Mouse (Mus musculus): ENCODE data around the gene Pcid2. TPM values are rescaled to one million over a fixed set of nuclear protein-coding genes. Genes with fewer than 3 reads are reported as not detected.

The Pcid2 gene
- polyA plus RNA-seq, 1 experiment from 2014 or later: 36.4 TPM

DNA sequence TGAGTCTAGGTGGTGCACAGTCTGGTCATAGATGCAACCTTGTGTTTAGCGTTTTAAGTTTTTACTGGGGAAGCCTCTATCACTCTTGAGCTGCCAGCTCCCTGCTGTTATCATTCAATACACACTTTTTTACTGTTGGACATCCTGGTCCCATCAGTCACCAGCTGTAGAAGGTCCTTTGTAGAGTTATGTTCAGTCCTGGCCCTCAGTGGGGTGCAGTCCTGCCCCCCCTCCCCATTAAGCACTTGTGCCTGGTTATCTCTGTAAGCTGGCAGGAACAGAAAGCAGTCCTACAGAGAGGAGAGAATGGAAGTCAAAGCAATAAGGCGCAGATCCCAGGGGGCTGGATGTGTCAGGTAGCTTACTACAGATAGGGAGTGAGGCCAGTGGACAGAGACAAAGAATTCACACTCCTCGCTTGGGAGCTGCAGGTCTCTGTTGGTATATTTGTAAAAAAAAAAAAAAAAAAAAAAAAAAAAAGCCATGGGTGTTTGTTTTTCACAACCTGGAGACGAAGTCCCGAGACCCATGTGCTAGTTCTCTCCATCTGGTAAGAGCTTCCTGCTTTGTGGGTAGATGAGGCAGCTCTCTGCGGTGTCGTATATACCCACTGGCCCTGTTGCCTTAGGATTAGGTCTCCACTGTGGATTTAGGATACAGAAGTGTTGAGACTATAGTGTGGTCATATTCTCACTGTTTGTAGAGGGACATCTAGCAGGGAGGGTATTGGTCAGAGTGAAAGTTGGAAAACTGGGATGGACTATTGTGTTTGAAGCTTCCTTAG, 15.8 kb upstream of the Pcid2 start:
- Histone ChIP-seq H3K4me2 (no peak overlapping the region), H3K27ac (replicated peaks) (no peak overlapping the region), H3K27me3 (replicated peaks) (no peaks in the 10 kb centered on the region), H3K36me3 (peaks cover 47% of the 10 kb centered on the region), H3K4me1 (no peaks in the 10 kb centered on the region), H3K9me3 (replicated peaks) (no peaks in the 10 kb centered on the region), H3K9ac (replicated peaks) (no peak overlapping the region), H3K4me3 (replicated peaks) (no peak overlapping the region)
- no peak for ATAC-seq (ENCODE audit: low FRiP score)
- 85% methylated on average over 7 of the region's 7 CpGs for WGBS

DNA sequence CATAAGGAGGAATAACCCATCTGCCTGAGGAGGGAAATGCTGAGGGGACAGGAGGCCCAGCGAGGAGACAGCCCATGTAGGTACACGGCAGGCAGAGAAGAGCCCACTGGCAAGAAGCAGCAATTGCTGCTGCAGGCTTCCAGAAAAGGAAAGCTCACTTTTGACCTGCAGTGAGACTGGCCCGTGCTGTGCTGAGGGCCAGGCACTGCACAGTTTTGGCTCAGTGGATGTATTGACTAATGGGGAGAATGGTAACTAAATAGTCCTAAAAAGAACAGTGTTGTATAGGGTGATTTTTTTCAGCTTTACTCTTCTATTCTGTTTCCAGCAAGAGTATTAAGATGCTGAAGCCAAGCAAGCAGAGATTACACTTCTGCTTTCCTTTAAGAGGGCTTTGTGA, 13.3 kb upstream of the Pcid2 start:
- ATAC-seq (ENCODE audit: low FRiP score): no peak
- no peaks in the 10 kb centered on the region for H3K27me3 ChIP-seq (replicated peaks)
- H3K9ac ChIP-seq (replicated peaks): no peak overlapping the region
- H3K4me2 ChIP-seq: no peak overlapping the region
- peaks cover 27% of the 10 kb centered on the region for H3K36me3 ChIP-seq
- 91% methylated on average over 3 of the region's 3 CpGs for WGBS
- H3K9me3 ChIP-seq (replicated peaks): no peaks in the 10 kb centered on the region
- no peak overlapping the region for H3K4me3 ChIP-seq (replicated peaks)
- no peaks in the 10 kb centered on the region for H3K4me1 ChIP-seq
- H3K27ac ChIP-seq (replicated peaks): no peak overlapping the region

DNA sequence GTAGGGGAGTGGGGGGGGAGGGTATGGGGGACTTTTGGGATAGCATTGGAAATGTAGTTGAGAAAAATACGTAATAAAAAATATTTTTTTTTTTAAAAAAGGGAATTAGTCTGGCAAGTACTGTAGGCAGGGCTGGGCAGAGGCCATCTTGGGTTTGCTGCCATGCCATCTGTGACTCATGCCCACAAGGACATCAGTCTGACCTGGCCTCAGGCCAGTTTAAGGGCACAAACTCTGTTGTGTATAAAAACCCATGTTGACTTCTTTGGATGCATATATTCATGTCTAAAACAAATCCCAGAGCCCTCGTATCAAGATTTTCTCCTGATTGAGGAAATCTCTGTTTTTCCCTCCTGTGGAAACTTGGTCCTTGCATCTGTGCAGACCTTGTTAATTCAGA, 11.8 kb upstream of the Pcid2 start:
- H3K27ac ChIP-seq (replicated peaks): no peak overlapping the region
- no peak for ATAC-seq (ENCODE audit: low FRiP score)
- no peaks in the 10 kb centered on the region for H3K9me3 ChIP-seq (replicated peaks)
- peaks cover 17% of the 10 kb centered on the region; the same call in 1 of the 2 replicates for H3K36me3 ChIP-seq
- H3K9ac ChIP-seq (replicated peaks): no peak overlapping the region
- no peak overlapping the region for H3K4me3 ChIP-seq (replicated peaks)
- H3K4me1 ChIP-seq: no peaks in the 10 kb centered on the region
- H3K4me2 ChIP-seq: no peak overlapping the region
- 92% methylated on average over 2 of the region's 2 CpGs for WGBS
- H3K27me3 ChIP-seq (replicated peaks): no peaks in the 10 kb centered on the region

DNA sequence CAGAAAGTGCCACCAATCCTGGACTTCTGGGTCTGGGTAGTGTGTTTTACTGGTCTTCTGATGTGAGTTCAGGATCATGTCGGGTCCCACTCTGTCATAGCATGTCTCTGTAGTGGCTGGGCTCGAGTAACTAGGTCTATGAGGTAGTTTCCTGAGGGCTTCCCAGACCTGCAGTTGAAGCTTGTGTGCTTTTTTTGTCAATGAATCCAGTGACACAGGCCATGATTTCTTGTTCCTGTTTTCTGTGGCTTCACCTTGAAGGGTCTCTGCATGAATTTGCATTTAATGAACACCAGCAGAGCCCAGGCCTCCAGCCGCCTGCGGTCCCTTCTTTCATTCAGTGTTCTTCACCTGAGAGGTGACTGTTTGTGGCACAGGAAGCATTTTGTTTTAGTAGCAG, 8.0 kb upstream of the Pcid2 start:
- no peak overlapping the region for H3K4me2 ChIP-seq
- WGBS: 92% methylated on average over 4 of the region's 4 CpGs
- ATAC-seq (ENCODE audit: low FRiP score): no peak
- peaks cover 4% of the 10 kb centered on the region; the same call in 1 of the 2 replicates for H3K36me3 ChIP-seq
- no peak overlapping the region for H3K27ac ChIP-seq (replicated peaks)
- H3K4me1 ChIP-seq: peaks cover 25% of the 10 kb centered on the region
- no peaks in the 10 kb centered on the region for H3K9me3 ChIP-seq (replicated peaks)
- no peaks in the 10 kb centered on the region for H3K27me3 ChIP-seq (replicated peaks)
- no peak overlapping the region for H3K9ac ChIP-seq (replicated peaks)
- H3K4me3 ChIP-seq (replicated peaks): no peak overlapping the region

DNA sequence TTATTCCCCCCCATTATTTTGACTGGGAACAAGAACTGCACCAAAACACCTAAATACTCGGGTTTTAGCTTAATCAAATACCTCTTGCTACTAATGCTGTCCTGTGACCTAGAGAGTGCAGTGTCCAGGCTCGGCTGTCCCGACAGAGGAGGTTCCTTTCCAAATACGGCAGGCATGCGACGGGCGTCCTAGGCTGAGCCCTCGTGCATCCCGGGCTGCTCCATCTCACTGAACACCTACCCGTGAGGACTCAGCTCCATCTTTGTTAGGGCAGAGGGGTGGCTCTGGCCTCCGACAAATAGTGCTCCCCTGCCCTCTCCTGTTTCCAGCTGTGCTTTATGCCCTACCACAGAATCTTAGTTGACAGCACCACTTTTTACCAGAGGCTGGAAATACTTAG, 6.7 kb upstream of the Pcid2 start:
- Histone ChIP-seq H3K27ac (replicated peaks) (no peak overlapping the region), H3K4me1 (peaks cover 36% of the 10 kb centered on the region), H3K36me3 (peaks cover 4% of the 10 kb centered on the region; the same call in 1 of the 2 replicates), H3K27me3 (replicated peaks) (no peaks in the 10 kb centered on the region), H3K9ac (replicated peaks) (no peak overlapping the region), H3K4me2 (no peak overlapping the region), H3K4me3 (replicated peaks) (no peak overlapping the region), H3K9me3 (replicated peaks) (no peaks in the 10 kb centered on the region)
- WGBS: 91% methylated on average over 11 of the region's 11 CpGs
- ATAC-seq (ENCODE audit: low FRiP score): no peak

DNA sequence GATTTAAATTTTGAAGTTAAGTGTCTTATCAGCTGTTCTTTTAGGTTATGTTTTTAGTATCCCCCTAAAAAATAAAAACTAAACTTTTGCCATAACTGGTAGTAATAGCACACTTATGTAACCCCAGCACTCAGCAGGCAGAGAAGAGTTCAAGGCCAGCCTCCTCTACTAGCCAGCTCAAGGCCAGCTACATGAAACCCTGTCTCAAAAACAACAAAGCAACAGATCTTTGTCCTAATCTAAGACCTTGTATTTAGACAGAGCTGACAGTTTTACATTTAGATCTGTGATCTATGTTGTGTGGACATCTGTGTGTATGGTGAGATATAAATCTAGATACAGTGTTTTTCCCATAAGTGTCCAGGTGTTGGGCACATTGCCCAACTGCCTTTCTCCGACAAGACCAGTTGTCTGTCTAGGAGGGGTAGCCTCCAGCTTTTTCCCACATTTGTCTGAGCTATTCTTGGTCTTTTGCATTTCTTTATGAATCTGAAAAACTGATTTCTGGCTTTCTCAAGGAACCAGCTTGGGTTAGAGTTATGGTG, 4.2 kb upstream of the Pcid2 start:
- ATAC-seq (ENCODE audit: low FRiP score): no peak
- H3K27me3 ChIP-seq (replicated peaks): no peaks in the 10 kb centered on the region
- no peaks in the 10 kb centered on the region for H3K9me3 ChIP-seq (replicated peaks)
- H3K4me2 ChIP-seq: no peak overlapping the region
- H3K36me3 ChIP-seq: no peaks in the 10 kb centered on the region
- peaks cover 43% of the 10 kb centered on the region for H3K4me1 ChIP-seq
- H3K9ac ChIP-seq (replicated peaks): no peak overlapping the region
- no peak overlapping the region for H3K4me3 ChIP-seq (replicated peaks)
- 44% methylated on average over 1 of the region's 1 CpGs for WGBS
- no peak overlapping the region for H3K27ac ChIP-seq (replicated peaks)

DNA sequence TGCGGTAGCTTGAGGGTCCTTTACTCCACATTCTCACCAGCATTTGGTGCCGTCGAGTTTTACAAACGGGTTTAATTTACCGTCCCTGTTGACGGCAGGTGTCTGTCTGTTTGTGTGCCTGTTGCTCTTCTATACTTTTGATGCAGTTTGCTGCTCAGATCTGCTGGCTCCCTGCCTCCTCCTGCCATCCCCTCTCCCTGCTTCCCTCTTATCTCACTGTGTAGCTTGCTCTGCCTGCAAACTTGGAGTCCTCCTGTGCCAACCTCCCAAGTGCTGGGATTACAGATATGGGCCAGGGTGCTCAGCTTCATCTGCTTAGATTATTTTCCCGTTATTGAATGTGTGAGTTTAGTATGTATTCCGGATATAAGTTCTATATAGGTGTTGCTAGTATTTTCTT, 3.7 kb upstream of the Pcid2 start:
- no peak overlapping the region for H3K4me2 ChIP-seq
- WGBS: 92% methylated on average over 8 of the region's 8 CpGs
- no peaks in the 10 kb centered on the region for H3K36me3 ChIP-seq
- ATAC-seq (ENCODE audit: low FRiP score): no peak
- H3K4me1 ChIP-seq: peaks cover 47% of the 10 kb centered on the region
- no peak overlapping the region for H3K9ac ChIP-seq (replicated peaks)
- no peak overlapping the region for H3K4me3 ChIP-seq (replicated peaks)
- H3K27me3 ChIP-seq (replicated peaks): no peaks in the 10 kb centered on the region
- H3K27ac ChIP-seq (replicated peaks): no peak overlapping the region
- H3K9me3 ChIP-seq (replicated peaks): no peaks in the 10 kb centered on the region

DNA sequence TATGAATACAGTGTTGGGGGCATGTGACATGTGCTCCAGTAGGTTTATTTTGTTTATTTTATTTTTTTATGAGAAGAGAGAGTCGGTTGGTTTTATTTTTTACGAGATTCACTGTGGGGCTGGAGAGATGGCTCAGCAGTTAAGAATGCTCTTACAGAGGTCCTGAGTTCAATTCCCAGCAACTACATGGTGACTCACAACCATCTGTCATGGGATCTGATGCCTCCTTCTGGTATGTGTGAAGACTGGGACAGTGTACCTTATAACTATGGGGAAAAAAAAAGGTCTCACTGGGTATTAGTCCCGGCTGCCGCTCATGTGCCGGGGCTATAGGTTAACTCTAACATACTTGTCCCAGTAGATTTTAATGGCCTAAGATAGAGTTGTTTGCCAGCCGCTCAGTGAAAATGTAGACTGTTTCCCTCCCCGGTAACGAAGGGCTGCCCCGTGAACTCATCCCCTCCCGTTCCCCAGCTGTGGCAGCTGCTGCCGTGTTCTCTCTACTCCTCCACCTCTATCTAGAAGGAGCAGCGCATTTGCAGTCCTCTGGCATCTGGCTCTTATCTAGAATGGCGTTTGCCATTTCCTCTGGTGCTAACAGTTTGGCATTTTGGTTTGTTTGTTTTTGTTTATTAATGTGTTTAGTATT, 2.9 kb upstream of the Pcid2 start:
- H3K4me1 ChIP-seq: peaks cover 54% of the 10 kb centered on the region
- H3K9me3 ChIP-seq (replicated peaks): no peaks in the 10 kb centered on the region
- ATAC-seq (ENCODE audit: low FRiP score): no peak
- no peaks in the 10 kb centered on the region for H3K27me3 ChIP-seq (replicated peaks)
- 91% methylated on average over 13 of the region's 13 CpGs for WGBS
- H3K4me3 ChIP-seq (replicated peaks): no peak overlapping the region
- no peaks in the 10 kb centered on the region for H3K36me3 ChIP-seq
- no peak overlapping the region for H3K9ac ChIP-seq (replicated peaks)
- H3K27ac ChIP-seq (replicated peaks): no peak overlapping the region
- H3K4me2 ChIP-seq: no peak overlapping the region

DNA sequence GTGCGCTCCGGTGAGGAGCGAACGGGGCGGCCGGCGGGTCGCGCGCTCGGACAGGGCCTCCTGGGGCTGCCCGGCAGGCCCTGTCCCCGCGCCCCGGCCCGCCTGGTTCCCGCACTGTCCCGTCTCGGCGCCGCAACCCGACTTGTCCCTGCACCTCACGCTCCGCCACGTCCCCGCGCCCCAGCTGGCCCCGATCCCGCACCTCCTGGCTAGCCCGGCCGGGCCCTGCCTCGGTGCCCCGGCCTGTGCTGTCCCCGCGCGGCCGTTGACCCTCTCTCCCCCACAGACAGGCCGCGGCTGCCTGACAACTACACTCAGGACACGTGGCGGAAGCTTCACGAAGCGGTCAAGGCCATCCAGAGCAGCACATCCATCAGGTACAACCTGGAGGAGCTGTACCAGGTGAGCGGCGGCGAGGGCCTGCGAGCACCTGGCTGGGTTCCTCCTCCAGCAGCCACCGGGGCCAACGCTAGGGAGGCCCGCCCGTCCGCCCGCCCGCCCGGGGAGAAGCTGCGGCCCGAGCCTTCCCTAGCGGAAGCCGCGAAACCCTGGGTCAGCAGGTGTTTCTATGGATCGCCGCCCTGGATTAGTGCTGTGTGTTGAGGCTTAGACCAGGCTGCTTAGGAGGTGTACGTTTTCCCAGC, 771 bp upstream of the Pcid2 start:
- H3K36me3 ChIP-seq: peaks cover 3% of the 10 kb centered on the region; the same call in 1 of the 2 replicates
- H3K4me2 ChIP-seq: peak overlapping the region; percentile 97
- ATAC-seq (ENCODE audit: low FRiP score): peak; percentile 33
- peak overlapping the region; percentile 96 for H3K4me3 ChIP-seq (replicated peaks)
- H3K9ac ChIP-seq (replicated peaks): peak overlapping the region; percentile 89
- under 1% methylated on average over 46 of the region's 63 CpGs for WGBS
- H3K9me3 ChIP-seq (replicated peaks): no peaks in the 10 kb centered on the region
- peak overlapping the region; percentile 98 for H3K27ac ChIP-seq (replicated peaks)
- no peaks in the 10 kb centered on the region for H3K27me3 ChIP-seq (replicated peaks)
- H3K4me1 ChIP-seq: peaks cover 45% of the 10 kb centered on the region

DNA sequence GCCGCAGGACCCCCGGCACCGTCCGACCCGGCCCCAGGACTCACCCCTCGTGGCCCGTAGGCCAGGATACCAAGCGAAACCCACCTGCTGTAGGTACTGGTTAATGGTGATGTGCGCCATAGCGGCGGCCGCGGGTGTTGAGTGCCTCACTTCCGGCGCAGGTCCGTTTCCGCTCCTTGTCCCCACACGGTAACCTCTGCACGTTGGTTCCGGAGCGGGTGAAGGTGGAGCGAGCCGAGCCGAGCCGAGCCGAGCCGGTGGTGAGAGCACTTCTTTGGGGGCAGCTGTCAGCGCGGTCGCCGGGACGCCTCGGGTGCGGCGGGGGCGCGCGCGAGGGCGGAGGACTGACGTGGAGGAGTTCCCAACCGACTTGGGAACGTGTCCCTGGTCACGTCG, 570 bp downstream of the Pcid2 start:
- peak; percentile 88 for ATAC-seq (ENCODE audit: low FRiP score)
- Histone ChIP-seq H3K36me3 (peaks cover 6% of the 10 kb centered on the region), H3K27ac (replicated peaks) (peak overlapping the region; percentile 98), H3K27me3 (replicated peaks) (no peaks in the 10 kb centered on the region), H3K4me1 (peaks cover 37% of the 10 kb centered on the region), H3K9ac (replicated peaks) (peak overlapping the region; percentile 87), H3K4me2 (peak overlapping the region; percentile 97), H3K9me3 (replicated peaks) (no peaks in the 10 kb centered on the region), H3K4me3 (replicated peaks) (peak overlapping the region; percentile 96)
- under 1% methylated on average over 45 of the region's 45 CpGs for WGBS

DNA sequence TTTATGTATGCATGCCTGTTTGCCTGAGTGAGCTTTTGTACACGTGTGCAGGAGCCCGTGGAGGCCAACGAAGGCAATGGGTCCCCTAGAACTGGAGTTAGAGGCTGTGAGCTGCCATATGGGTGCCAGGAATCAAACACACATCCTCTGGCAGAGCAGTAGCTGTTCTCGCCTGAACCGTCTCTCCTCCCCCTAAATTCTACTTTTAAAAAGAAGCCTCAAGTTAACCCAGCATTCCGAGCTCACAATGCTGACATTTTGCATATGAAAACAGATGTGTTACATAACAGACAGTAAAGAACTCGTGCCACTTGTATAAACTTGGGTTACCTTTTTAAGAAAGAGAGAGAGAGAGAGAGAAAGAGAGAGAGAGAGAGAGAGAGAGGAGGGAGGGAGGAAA, 27.7 kb downstream of the Pcid2 start:
- Histone ChIP-seq H3K4me3 (replicated peaks) (no peak overlapping the region), H3K27me3 (replicated peaks) (no peaks in the 10 kb centered on the region), H3K9me3 (replicated peaks) (no peaks in the 10 kb centered on the region), H3K4me2 (no peak overlapping the region), H3K27ac (replicated peaks) (no peak overlapping the region), H3K36me3 (peaks cover 98% of the 10 kb centered on the region), H3K4me1 (no peaks in the 10 kb centered on the region), H3K9ac (replicated peaks) (no peak overlapping the region)
- ATAC-seq (ENCODE audit: low FRiP score): no peak
- 84% methylated on average over 7 of the region's 7 CpGs for WGBS
